Mouse (Mus musculus) embryonic fibroblast, embryonic 13.5 days (primary cell): ENCODE measurements around the gene Scaf4. TPM values are rescaled to one million over a fixed set of nuclear protein-coding genes. Genes with fewer than 3 reads are reported as not detected.

Experiments used
- H3K27ac ChIP-seq: 2 replicates; pipeline ENCODE4 v1.5.1; 2012; ENCODE audit warnings: low read length, control low read depth, inconsistent platforms; ENCODE audit not compliant: insufficient read depth
- H3K4me1 ChIP-seq: 2 replicates; pipeline ENCODE4 v1.6.1; 2011; ENCODE audit warnings: low read length; ENCODE audit not compliant: control insufficient read depth, insufficient read depth
- H3K4me3 ChIP-seq: 2 replicates; pipeline ENCODE4 v1.5.1; 2011; ENCODE audit warnings: mild to moderate bottlenecking, control low read depth, low read length; ENCODE audit not compliant: insufficient read depth
- CTCF ChIP-seq: IDR thresholded peaks from 2 replicates; pipeline ENCODE4 v1.5.1; 2011; ENCODE audit warnings: mild to moderate bottlenecking, control low read depth, low read length, moderate library complexity, borderline replicate concordance; ENCODE audit not compliant: insufficient read depth
- POLR2A ChIP-seq: IDR thresholded peaks from 2 replicates; pipeline ENCODE4 v1.6.1; 2011; ENCODE audit warnings: low read depth, mild to moderate bottlenecking, control low read depth, low read length, moderate library complexity
- polyA plus RNA-seq: library from polyadenylated mRNA; stranded (reverse); fragments of >200 nt; gene quantifications from 2 replicates; pipeline ENCODE4 v1.2.4, GENCODE M21; 2011; ENCODE audit warnings: low read depth; ENCODE audit not compliant: missing spikeins, insufficient read length

Scaf4 gene
- polyA plus RNA-seq, 1 experiment, result 37.4 TPM

- TF ChIP-seq CTCF (no peak), POLR2A (no peak)
- Histone ChIP-seq H3K27ac (no peak overlapping the region), H3K4me1 (no peaks in the 10 kb centered on the region), H3K4me3 (no peak overlapping the region)
Observed at GRCm38 (mm10) chr16:90193719-90194118, 90.6 kb downstream of the Scaf4 start.

- Histone ChIP-seq H3K27ac (no peak overlapping the region), H3K4me3 (no peak overlapping the region), H3K4me1 (no peaks in the 10 kb centered on the region)
- no peak for TF ChIP-seq POLR2A
- TF ChIP-seq CTCF, result no peak
Observed at GRCm38 (mm10) chr16:90191289-90191688, 93.0 kb downstream of the Scaf4 start.

- H3K4me3 ChIP-seq, result no peak overlapping the region
- no peaks in the 10 kb centered on the region for H3K4me1 ChIP-seq
- TF ChIP-seq POLR2A, result no peak
- no peak for TF ChIP-seq CTCF
- H3K27ac ChIP-seq, result no peak overlapping the region
Observed at GRCm38 (mm10) chr16:90187453-90187852, 96.8 kb downstream of the Scaf4 start.

GRCm38 (mm10) chr16:90185928-90186588 is 98.2 kb downstream of the Scaf4 start:
- H3K4me1 ChIP-seq, result no peaks in the 10 kb centered on the region
- TF ChIP-seq POLR2A (no peak), CTCF (peak; percentile 88; the same call in 1 of the 2 replicates)
- H3K4me3 ChIP-seq, result no peak overlapping the region
- H3K27ac ChIP-seq, result no peak overlapping the region

GRCm38 (mm10) chr16:90184135-90184534 is 100.2 kb downstream of the Scaf4 start:
- H3K4me3 ChIP-seq, result no peak overlapping the region
- no peak overlapping the region for H3K27ac ChIP-seq
- TF ChIP-seq CTCF (no peak), POLR2A (no peak)
- H3K4me1 ChIP-seq, result no peaks in the 10 kb centered on the region

- no peak overlapping the region for H3K4me3 ChIP-seq
- TF ChIP-seq POLR2A, result no peak
- TF ChIP-seq CTCF, result no peak
Observed at GRCm38 (mm10) chr16:90181673-90182072, 102.6 kb downstream of the Scaf4 start.

GRCm38 (mm10) chr16:90180975-90181374 is 103.3 kb downstream of the Scaf4 start:
- Histone ChIP-seq H3K4me3 (no peak overlapping the region), H3K27ac (no peak overlapping the region), H3K4me1 (no peaks in the 10 kb centered on the region)
- TF ChIP-seq POLR2A, result no peak
- no peak for TF ChIP-seq CTCF

More at GRCm38 (mm10) chr16:90181673-90182072, 102.6 kb downstream of the Scaf4 start:
- no peak overlapping the region for H3K27ac ChIP-seq
- no peaks in the 10 kb centered on the region for H3K4me1 ChIP-seq

GRCm38 (mm10) chr16:90179892-90180291 is 104.4 kb downstream of the Scaf4 start:
- TF ChIP-seq CTCF (no peak), POLR2A (no peak)
- Histone ChIP-seq H3K27ac (no peak overlapping the region), H3K4me3 (no peak overlapping the region), H3K4me1 (no peaks in the 10 kb centered on the region)

GRCm38 (mm10) chr16:90178404-90178803 is 105.9 kb downstream of the Scaf4 start:
- Histone ChIP-seq H3K4me3 (no peak overlapping the region), H3K4me1 (no peaks in the 10 kb centered on the region), H3K27ac (no peak overlapping the region)
- no peak for TF ChIP-seq POLR2A
- no peak for TF ChIP-seq CTCF

- Histone ChIP-seq H3K4me1 (no peaks in the 10 kb centered on the region), H3K27ac (no peak overlapping the region), H3K4me3 (no peak overlapping the region)
- TF ChIP-seq CTCF, result no peak
- no peak for TF ChIP-seq POLR2A
Observed at GRCm38 (mm10) chr16:90177425-90177824, 106.9 kb downstream of the Scaf4 start.

GRCm38 (mm10) chr16:90176472-90176871 is 107.8 kb downstream of the Scaf4 start:
- TF ChIP-seq CTCF (no peak), POLR2A (no peak)
- Histone ChIP-seq H3K4me3 (no peak overlapping the region), H3K4me1 (no peaks in the 10 kb centered on the region), H3K27ac (no peak overlapping the region)

Other genes starting within 250 kb of the Scaf4 start
- 17.8 and 18.6 TPM in 2 replicates for gene Tiam1, start 140.7 kb downstream of the Scaf4 start, polyA plus RNA-seq
- gene Sod1, start 63.7 kb downstream of the Scaf4 start, polyA plus RNA-seq, result 370 and 487 TPM in 2 replicates
- gene Hunk, start 101.5 kb upstream of the Scaf4 start, polyA plus RNA-seq, result 3.6 and 8.2 TPM in 2 replicates